Mouse (Mus musculus) stomach, postnatal 0 days (tissue): ENCODE data around the gene Srcap.

ENCODE experiments used
- CTCF ChIP-seq: IDR thresholded peaks from 2 replicates; pipeline ENCODE4 v1.5.1; 2016; ENCODE audit warnings: antibody characterized with exemption, low read depth, mild to moderate bottlenecking, moderate library complexity
- EP300 ChIP-seq: optimal IDR thresholded peaks from 2 replicates; pipeline ENCODE3; 2016; ENCODE audit warnings: antibody characterized with exemption

DNA sequence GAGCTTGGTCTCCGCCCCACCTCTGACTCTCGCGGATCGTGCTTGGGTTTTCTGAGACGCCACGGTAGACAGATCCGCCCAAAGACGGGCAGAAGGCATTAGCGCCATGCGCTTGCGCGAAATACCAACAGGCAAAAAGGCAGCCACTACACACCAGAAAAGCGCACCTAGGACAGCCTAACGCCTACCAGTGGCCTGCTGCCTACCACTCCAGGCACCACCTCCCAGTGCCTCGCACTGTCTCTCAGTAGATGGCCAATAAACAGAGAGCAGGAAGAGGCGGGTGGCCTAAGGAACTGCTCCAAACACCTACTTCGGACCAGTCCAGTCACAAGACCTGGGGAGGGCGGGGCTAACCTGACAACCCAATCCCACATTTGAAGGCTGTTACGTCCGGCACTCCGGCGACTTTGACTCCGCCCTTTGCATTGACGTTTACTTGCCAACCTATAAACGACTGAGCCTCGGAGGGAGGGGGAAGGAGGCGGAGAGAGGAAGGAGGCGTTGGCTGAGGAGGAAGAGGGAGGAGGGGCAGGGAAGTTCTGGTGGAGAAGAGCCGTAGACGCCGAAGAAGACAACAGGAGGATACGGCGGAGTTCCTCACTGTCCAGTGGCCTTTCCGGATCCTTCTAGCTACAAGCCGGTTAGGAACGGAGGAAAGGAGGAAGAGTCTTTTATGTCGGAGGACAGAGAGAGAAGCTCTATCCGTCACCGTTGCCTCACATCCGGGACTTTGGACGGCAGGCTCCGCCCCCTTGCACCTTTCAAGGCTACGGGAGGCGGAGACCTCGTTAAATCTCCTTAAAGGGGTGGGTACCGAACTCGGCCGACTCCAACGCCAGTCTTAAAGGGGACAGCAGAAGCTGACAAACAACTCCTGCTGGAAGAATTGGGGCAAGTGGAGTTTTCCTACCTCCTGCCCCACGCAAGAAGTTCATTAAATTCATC, 33.8 kb upstream of the Srcap start:
- TF ChIP-seq CTCF (peak; percentile 51), EP300 (no peak)
